Mouse (Mus musculus) heart, embryonic 12.5 days (tissue): Measurements from ENCODE around the gene Hcls1. TPM values are rescaled to one million over a fixed set of nuclear protein-coding genes. Genes with fewer than 3 reads are reported as not detected.

Experiments used
- polyA plus RNA-seq: library from polyadenylated mRNA; unstranded; fragments of >200 nt; fragmentation: Nextera tagmentation; extraction: Ambion mirVana; gene quantifications from 2 replicates; pipeline ENCODE4 v1.2.1, GENCODE M21; 2016

The Hcls1 gene
- polyA plus RNA-seq, 1 experiment from 2014 or later, result 4.1 TPM

Other genes starting within 250 kb of the Hcls1 start
- gene Ildr1, start 241.0 kb upstream of the Hcls1 start, polyA plus RNA-seq, result 0.09 TPM in 1 of 2 replicates, not detected in the other
- 0.92 and 1.4 TPM in 2 replicates for gene Slc15a2, start 150.0 kb upstream of the Hcls1 start, polyA plus RNA-seq
- 33.4 and 34.1 TPM in 2 replicates for gene Iqcb1, start 106.6 kb upstream of the Hcls1 start, polyA plus RNA-seq
- gene Eaf2, start 60.0 kb upstream of the Hcls1 start, polyA plus RNA-seq, result 0.45 and 0.80 TPM in 2 replicates
- gene Golgb1, start 59.8 kb upstream of the Hcls1 start, polyA plus RNA-seq, result 59.3 and 64.2 TPM in 2 replicates
- 10.1 and 10.4 TPM in 2 replicates for gene Fbxo40, start 55.5 kb downstream of the Hcls1 start, polyA plus RNA-seq
- gene Polq, start 76.8 kb downstream of the Hcls1 start, polyA plus RNA-seq, result 7.2 and 7.3 TPM in 2 replicates